Mouse (Mus musculus) left cerebral cortex, postnatal 14 days (tissue): ENCODE measurements around the gene Slfnl1. TPM values are rescaled to one million over a fixed set of nuclear protein-coding genes. Genes with fewer than 3 reads are reported as not detected.

ENCODE experiments used
- DNase-seq, 2 experiments: peaks; one replicate each; pipeline ENCODE4 v3.0.0; 2021 to 2022; ENCODE audit warnings: low spot score in 2 of 2, mixed read lengths in 1 of 2
- intact Hi-C: fragments of 180-260 bp; cut with DNase I; formaldehyde crosslinking; loops from one replicate; pipeline ENCODE4 v1.15.1; 2025
- long read RNA-seq, 2 experiments: library from polyadenylated mRNA; stranded (forward); transcript quantifications; one replicate each; pipeline ENCODE4 v2.0.0; 2021
- total RNA-seq, 2 experiments: library from RNA; stranded (reverse); gene quantifications; 2 replicates each; pipeline ENCODE4 v1.2.3; 2021

Gene Slfnl1
- total RNA-seq: under 1 TPM; 0.19 to 0.33 TPM
- long read RNA-seq, experiment 1: 0 reads
- long read RNA-seq, experiment 2: 0 reads

DNA sequence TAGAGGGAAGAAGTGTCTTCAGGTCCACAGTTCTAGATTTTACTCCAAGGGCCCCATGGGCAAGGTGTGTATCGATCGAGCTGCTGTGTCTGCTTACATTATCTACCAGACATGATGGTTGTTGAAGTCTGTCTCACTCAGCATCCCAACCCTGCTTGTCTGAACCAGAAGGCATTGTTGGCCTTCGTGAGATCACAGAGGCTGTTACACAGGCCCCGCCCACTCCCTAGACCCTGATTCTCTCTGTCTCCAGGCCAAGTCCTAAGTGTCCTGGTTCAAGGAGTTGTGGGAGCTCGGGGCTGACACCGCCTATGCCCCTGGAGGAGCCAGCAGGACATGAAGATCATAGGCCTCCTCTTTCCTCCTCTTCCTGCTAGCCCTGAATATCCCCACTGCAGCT, at the start of gene Slfnl1:
Gene Slfnl1, plus strand, starts transcription at position 246 of the 400 bp plus-strand sequence.
- intact Hi-C loops: loop anchor here (10.0 kb wide), 1 partner anchor 307 kb away; no protein-coding TSS in a partner anchor
- DNase-seq: no peak

DNA sequence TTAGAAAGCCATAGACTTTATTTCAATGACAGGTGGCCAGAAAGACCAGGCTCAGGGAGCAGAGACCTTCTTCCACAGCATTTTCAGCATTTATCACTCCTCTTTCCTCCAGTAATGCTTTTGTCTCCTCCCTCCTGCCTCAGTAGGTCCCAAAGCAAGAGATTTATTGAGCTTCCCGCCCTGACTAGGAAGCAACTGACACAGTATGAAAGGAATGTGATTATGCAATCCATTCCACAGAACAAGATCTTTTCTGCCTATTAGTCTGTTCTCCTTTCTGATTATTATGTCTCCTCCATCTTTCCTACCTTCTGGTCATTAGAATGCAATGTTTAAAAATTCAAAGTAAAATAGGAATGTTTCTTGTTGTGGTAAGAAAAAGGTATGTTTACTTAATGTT, 44.3 kb upstream of the Slfnl1 start:
- intact Hi-C loops: no loop called here

DNA sequence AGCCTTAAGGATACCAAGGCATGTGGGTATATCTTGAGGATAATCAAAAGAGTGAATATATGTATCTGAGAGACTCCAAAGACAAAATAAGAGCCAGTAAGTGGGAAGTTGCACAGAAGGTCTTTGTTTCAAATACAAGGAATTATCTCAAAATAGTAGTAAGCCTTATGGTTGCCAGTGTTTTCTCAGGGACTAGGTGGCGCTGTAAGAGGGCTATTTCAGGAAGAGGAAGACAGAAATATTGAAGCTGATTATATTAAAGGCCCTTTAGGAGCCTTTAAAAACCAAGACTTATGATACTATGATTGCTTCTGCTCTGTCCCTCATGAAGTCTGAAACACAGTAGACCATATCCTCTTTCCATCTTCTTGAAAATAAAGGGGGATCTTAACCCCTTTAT, 25.1 kb upstream of the Slfnl1 start:
- intact Hi-C loops: no loop called here
- DNase-seq: peak in 1 of 2 experiments; percentile 28

More for the DNA sequence above, 44.3 kb upstream of the Slfnl1 start:
- DNase-seq: no peak

DNA sequence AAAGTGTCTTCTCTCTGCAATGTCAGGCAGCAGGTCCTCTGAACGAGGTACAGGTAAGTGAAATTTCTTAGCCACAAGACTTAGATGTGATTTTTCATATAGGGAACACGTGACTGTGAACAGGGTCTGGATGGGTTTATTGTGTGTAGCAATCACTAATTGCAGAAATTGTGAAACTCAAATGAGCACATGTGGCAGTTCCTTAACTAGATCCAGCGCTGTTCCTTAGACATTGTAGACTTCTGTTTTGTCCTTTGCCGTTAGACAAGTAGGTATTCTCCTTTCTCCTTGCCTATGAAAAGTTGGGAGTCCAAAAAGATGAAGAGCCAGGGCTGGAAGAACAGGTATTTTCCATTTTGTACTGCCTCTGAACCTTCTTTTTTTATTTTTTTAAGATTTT, 20.8 kb upstream of the Slfnl1 start:
- intact Hi-C loops: loop anchor here (10.0 kb wide), 1 partner anchor 106 kb away; the partner anchor contains the start of gene Scmh1

DNA sequence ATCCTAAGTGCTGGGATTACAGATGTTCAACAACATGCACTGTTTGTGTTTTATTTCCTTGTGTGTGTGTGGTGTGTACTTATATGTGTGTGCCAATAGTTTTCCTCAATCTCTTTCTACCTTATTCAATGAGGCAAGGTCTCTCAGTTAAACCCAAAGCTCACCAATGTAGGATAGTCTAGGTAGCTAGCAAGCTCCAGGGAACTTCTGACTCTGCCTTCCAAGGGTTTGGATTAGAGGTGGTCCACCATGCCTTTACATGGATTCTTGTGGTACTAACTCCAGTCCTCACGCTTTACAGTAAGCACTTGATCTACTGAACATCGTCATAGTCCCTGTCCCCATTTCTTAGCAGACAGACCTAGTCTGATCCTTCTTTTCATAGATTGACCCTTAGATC, 17.7 kb upstream of the Slfnl1 start:
- intact Hi-C loops: loop anchor here (10.0 kb wide), 1 partner anchor 110 kb away; the partner anchor contains the start of gene Scmh1
- no peak for DNase-seq

More for the DNA sequence above, 20.8 kb upstream of the Slfnl1 start:
- no peak for DNase-seq

DNA sequence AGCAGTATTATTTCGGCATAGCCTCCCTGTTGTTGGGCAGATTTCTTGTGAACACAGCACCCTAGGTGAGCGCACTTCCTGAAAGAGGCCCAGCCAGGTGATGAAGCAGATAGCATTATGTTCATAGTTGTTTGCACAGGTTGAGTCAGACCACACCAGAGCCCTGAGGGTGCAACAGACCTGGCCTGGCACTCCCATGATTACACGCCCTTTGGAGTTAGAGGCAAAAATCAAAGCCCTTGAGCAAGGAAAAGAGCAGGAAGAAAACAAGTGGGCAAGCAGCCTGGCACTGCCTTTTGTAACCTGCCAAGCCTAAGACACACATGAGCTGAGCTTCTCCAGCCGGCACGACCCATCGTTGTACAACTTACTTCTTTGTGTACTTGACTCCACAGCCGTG, 15.5 kb upstream of the Slfnl1 start:
- intact Hi-C loops: loop anchor here (10.0 kb wide), 1 partner anchor 112 kb away; the partner anchor contains the start of gene Scmh1
- DNase-seq: no peak

DNA sequence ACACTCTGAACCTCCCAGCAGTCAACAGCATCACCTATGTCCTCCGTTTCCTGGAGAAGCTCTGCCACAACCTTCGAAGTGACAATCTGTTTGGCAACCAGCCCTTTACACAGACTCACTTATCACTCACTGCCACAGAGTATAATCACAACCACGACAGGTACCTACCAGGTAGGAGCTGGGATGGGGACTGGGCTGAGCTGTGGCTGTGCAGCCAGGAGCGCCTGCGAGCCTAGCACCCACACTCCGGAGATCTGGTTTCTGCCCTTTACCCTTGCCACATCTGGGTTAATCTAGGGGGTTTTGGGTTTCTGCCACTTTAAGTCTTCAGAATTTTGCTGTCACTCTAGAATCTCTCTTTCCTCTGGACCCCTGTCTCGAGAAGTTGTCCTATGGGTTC, 15.1 kb upstream of the Slfnl1 start:
- intact Hi-C loops: loop anchor here (10.0 kb wide), 1 partner anchor 112 kb away; the partner anchor contains the start of gene Scmh1

DNA sequence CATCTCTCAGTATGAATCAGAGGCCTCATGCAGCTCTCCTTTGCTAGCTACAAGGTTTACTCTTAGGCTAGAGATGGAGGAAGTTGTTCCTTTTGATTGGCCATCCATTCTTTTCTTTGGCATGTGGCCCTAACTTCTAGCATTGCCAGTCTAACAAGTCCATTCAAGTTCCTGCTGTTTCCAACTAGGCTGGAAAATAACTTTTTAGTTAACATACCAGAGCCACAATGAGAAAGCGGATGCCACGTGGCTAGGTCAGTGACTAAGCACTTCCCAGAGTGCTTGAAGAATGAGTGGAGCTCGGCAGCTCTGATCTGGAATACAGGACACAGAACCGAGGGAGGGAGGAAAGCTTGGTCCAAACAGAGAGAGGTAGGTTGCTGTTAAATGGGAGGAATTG, 14.7 kb upstream of the Slfnl1 start:
- DNase-seq: no peak
- intact Hi-C loops: loop anchor here (10.0 kb wide), 1 partner anchor 113 kb away; the partner anchor contains the start of gene Scmh1

More for the DNA sequence above, 15.1 kb upstream of the Slfnl1 start:
- no peak for DNase-seq

DNA sequence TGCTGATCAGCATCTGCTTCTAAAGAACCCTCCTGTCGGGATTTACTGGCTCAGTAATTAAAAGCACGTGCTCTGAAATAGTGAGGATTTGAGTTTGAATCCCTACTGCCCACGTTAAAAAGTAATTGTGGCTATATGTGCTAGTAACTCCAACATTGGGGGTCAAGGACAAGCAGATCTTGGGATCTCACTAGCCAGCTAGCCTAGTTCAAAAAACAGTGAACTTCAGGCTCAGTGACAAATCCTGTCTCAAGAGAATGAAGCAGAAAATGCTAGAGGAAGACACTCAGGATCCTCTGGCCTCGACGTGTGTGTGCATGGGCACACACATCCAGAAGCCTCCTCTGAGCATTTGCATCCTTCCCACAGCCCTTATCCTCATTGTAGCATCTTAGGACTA, 10.3 kb upstream of the Slfnl1 start:
- intact Hi-C loops: no loop called here
- no peak for DNase-seq

DNA sequence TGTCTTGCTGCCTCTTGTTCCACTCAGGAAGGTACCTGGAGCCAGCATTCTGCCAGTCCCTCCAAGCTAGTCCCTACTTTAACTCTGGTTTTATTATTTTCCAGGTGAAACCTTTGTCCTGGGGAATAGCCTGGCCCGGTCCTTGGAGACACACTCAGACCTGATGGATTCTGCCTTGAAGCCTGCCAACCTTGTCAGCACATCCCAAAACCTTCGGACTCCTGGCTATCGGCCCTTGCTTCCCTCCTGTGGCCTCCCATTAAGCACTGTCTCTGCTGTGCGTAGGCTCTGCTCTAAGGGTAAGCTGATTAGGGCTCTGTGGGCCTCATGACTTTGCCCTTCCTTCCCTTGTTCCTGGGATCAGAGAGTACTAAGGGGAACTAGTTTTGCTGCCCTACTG, 9.7 kb upstream of the Slfnl1 start:
- no peak for DNase-seq
- intact Hi-C loops: no loop called here

DNA sequence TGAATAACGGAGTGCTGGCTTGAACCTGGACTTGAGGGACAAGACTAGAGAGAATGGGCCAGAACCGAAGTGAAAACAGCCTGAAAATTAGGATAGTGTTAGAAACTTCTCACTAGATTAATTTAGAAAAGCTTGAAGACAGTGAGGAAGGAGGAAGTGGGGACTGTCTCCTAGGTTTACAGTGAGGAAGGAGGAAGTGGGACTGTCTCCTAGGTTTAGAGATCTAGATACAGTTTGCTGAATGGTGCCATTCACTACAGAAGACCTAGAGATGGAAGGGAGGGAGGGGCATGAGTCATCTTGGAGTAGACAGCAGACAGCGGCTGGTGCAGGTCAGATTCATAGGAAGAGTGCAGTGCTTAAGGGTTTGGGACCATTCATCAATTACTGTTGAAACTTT, 8.9 kb upstream of the Slfnl1 start:
- no peak for DNase-seq
- intact Hi-C loops: no loop called here

DNA sequence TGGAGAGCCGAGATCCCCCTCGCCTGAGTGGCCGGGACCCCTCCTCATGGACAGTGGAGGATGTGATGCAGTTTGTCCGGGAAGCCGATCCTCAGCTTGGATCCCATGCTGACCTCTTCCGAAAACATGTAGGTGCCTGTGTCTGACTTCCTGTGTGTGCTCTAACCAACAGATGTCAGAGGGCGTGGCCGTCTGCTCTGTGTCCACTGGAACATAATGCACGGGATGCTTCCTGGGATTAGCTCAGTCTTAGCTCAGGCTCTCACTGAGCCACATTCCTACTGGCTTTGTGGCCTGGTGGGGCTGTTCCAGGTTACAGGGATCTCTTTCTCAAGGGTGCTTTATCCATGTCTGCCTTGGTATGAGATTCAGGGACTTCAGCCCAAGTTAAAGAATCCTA, 3.9 kb upstream of the Slfnl1 start:
- intact Hi-C loops: no loop called here
- DNase-seq: no peak

DNA sequence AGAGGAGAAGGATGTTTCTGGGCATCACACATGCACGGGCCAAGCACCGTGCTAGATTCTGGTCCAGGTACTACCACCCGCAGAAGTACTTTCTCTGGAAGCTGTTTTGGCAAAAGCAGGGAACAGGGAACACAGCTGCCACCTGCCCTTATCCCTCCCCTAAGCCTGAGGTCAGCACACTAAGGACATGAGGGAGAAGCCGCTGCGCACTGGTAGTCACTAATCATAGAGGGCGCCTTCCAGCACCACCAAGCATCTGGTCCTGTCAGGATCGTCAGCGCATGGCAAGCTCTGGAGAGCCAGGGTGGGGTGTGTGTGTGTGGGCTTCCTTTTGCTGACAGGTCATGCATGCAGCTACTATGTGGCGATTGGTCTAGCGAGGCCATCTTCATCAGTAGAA, 6.6 kb downstream of the Slfnl1 start:
- no peak for DNase-seq
- intact Hi-C loops: loop anchor here (10.0 kb wide), 1 partner anchor 314 kb away; no protein-coding TSS in a partner anchor

DNA sequence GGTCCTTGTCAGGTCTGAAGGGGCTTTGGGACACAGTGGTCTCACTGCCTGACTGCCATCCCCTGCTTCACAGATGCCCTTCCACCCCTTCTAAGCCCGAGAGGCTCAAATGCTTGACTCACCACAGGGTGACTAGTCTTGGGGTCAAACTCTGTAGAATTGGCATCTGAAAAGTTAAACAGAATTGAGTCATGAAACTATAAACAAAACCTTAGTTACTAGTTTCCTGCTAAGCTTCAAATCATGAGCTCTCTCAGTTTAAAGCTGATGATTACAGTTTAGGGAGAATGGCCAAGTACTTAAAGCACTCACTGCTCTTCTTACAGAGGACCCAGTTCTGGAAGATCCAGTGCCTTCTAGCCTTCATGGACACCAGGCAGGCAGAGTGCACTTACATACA, 12.9 kb downstream of the Slfnl1 start:
- intact Hi-C loops: no loop called here
- DNase-seq: no peak

DNA sequence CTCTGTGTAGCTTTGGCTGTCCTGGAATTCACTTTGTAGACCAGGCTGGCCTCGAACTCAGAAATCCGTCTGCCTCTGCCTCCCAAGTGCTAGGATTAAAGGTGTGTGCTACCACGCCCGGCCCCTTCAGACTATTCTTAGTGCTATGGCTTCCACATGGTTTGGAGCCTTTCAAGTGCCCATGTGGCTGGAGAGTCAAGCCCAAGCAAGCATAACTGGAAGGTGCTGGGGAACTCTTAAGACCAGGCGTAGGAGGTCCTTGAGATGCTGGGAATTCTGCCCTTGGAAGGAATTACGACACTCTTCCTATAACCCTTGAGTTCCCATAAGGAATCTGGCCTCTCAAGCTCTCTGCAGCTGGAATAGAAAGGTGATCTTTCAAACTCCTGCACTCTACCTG, 24.6 kb downstream of the Slfnl1 start:
- no peak for DNase-seq
- intact Hi-C loops: no loop called here

DNA sequence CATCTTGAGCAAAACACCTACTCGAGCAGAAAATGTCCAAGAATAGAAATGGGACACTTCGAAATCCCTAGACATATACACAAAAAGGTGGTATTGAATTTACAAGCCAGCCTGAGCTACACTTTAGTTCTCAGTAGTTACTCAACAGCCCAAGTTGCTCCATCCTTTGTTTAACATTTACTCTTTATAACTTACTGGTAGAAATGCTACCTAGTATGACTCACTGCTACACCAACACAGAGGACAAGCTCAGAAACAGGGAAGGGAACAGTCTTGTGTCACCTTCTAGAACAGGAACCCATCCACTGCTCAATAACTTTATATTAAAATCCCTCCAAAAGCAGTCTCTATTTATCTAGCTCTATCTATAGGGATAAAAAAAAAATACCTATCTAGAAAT, 33.7 kb downstream of the Slfnl1 start:
- intact Hi-C loops: no loop called here
- no peak for DNase-seq

DNA sequence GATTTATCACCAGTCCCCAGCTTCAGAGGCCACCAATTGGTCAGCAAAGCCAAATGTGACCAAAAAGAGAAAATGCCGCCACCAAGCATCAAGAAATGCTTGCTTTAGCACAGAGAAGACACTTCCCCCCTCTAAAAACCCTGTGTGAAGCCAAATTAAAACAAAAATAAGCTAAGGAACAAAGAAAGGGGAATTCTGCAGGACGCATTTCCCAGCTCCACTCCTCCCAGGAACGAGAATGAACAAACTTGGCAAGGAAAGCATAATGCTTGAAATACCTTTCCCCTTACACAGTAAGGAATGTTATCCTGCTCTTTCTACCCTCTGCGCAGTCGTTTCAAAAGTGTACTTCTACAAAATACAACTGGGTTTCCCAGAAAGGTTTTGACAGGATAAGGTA, 36.0 kb downstream of the Slfnl1 start:
- intact Hi-C loops: no loop called here
- no peak for DNase-seq

DNA sequence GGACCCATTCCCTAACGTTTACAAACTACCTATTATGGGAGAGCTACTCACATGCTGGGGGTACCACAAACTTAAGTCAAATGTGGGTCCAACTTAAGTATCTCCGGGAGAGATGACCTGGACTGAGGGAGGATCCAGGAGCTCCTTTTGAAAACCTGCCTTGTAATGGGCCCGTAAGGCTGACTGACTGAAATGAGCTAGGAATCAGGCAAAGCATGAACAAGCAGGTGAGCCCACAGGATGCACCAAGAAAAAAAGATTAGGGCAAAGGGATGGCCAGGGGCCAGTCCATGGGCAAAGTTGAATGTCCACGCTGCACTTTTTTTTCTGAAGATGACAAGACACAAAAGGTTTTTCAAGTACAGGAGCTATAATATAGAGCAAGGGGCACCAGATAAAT, 37.0 kb downstream of the Slfnl1 start:
- intact Hi-C loops: no loop called here
- no peak for DNase-seq

DNA sequence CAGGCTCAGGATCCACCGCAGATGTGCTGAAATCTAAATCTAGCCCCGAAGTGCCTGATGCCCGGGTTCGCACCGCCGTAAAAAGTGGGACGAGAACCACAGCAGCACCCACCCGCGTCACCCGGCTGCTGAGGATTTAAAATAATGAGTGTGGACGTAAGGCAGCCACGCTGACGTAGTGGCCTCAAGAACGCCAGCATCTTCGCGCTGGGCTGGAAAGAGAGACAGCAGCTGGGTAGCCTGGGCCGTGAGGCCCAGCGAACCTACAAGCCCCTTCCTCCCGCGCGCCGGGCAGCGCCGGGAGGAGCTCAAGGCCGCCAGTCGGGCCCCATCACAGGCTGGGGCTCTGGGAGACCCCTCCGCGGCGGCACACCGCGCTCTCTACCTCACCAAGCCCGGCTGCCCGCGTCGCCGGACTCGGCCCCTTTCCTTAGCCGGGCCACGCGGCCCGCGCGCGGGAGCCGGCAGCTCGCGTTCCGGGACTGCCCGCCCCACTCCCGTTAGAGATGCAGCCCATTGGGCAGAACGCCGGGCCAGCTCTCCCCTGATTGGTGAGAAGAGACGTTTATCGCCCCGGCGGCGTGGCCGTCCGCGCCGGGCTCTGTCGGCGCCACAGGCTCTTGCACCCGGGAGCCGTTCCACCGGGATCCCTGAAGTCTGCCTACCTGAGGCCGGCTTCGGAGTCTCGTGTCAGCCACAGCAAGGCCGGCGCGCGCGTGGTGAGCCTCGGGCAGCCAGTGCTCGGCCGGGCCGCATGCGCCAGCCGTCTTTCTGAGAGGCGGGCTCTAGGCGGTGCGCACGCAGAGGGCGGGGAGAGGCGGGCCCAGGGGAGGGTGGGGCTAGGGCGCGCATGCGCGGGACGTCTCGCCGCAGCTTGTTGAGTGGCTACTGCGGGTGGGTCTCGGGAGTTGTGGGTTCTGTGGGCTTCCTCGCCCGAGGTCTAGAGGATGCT, 37.7 kb downstream of the Slfnl1 start, which contains the start of gene Ctps:
Gene Ctps, minus strand, starts transcription at position 791 of the 952 bp plus-strand sequence.
- peak; percentile 92 to 93 for DNase-seq
- intact Hi-C loops: no loop called here

DNA sequence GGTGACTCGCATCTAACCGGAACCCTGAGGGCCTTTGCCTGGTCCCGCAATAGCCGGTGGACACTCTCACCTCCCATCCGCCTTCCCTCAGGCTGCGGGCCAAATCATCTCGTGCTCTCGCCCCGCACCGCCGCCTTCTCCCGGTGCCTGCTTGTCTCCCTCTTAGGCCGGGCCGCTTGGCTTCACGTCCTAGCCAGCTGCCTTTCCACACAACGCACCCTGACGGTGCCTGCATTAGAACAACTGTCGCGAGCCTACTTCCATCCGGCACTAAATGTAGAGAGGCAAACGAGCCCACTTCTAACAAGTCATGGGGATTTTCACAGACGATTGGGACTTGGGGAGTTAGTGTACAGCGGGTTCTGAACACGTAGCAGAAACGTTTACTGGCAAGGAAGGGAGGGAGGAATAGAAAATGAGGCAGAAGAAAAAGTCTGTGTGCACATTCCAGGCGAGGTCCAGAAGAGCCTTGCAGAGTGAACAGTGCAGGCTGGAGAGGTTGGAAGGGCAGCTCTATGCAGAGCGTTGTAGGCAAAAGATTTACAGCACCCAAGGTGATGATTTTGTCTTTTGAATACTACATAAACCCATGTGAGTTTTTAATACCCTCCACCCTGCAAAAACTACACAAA, 38.5 kb downstream of the Slfnl1 start:
- intact Hi-C loops: no loop called here
- DNase-seq: no peak
